Mouse (Mus musculus): Measurements from ENCODE around the gene Tubgcp4. TPM values are rescaled to one million over a fixed set of nuclear protein-coding genes. Genes with fewer than 3 reads are reported as not detected.

Gene Tubgcp4
- polyA plus RNA-seq, 1 experiment = 16.4 TPM

Other genes with a start within 250 kb of the Tubgcp4 start
- 10.5 and 12.3 TPM in 2 replicates for gene Ubr1, start 199.9 kb upstream of the Tubgcp4 start, polyA plus RNA-seq (2012; ENCODE audit: insufficient read depth, insufficient read length, missing spikeins)
- 4.8 and 5.3 TPM in 2 replicates for gene Tmem62, start 193.6 kb upstream of the Tubgcp4 start, polyA plus RNA-seq (2012; ENCODE audit: insufficient read depth, insufficient read length, missing spikeins)
- gene Ccndbp1, start 162.3 kb upstream of the Tubgcp4 start, polyA plus RNA-seq (2012; ENCODE audit: insufficient read depth, insufficient read length, missing spikeins) = 37.4 and 38.1 TPM in 2 replicates
- gene Epb42, start 133.6 kb upstream of the Tubgcp4 start, polyA plus RNA-seq (2012; ENCODE audit: insufficient read depth, insufficient read length, missing spikeins) = not detected in 2 replicates
- gene Tgm5, start 84.8 kb upstream of the Tubgcp4 start, polyA plus RNA-seq (2012; ENCODE audit: insufficient read depth, insufficient read length, missing spikeins) = not detected in 2 replicates
- gene Tgm7, start 60.9 kb upstream of the Tubgcp4 start, polyA plus RNA-seq (2012; ENCODE audit: insufficient read depth, insufficient read length, missing spikeins) = not detected in 2 replicates
- 9.3 and 9.5 TPM in 2 replicates for gene Adal, start 30.2 kb upstream of the Tubgcp4 start, polyA plus RNA-seq (2012; ENCODE audit: insufficient read depth, insufficient read length, missing spikeins)
- 4.9 and 5.9 TPM in 2 replicates for gene Lcmt2, start 30.0 kb upstream of the Tubgcp4 start, polyA plus RNA-seq (2012; ENCODE audit: insufficient read depth, insufficient read length, missing spikeins)
- gene Zscan29, start 471 bp downstream of the Tubgcp4 start, polyA plus RNA-seq (2012; ENCODE audit: insufficient read depth, insufficient read length, missing spikeins) = 6.6 and 8.6 TPM in 2 replicates
- gene Trp53bp1, start 100.8 kb downstream of the Tubgcp4 start, polyA plus RNA-seq (2012; ENCODE audit: insufficient read depth, insufficient read length, missing spikeins) = 8.7 and 12.8 TPM in 2 replicates
- gene Map1a, start 118.9 kb downstream of the Tubgcp4 start, polyA plus RNA-seq (2012; ENCODE audit: insufficient read depth, insufficient read length, missing spikeins) = 1.2 and 1.5 TPM in 2 replicates
- gene Ppip5k1, start 184.7 kb downstream of the Tubgcp4 start, polyA plus RNA-seq (2012; ENCODE audit: insufficient read depth, insufficient read length, missing spikeins) = 64.8 and 79.2 TPM in 2 replicates
- not detected in 2 replicates for gene Ckmt1, start 187.1 kb downstream of the Tubgcp4 start, polyA plus RNA-seq (2012; ENCODE audit: insufficient read depth, insufficient read length, missing spikeins)
- not detected in 2 replicates for gene Strc, start 216.5 kb downstream of the Tubgcp4 start, polyA plus RNA-seq (2012; ENCODE audit: insufficient read depth, insufficient read length, missing spikeins)
- 92.2 and 124 TPM in 2 replicates for gene Pdia3, start 243.1 kb downstream of the Tubgcp4 start, polyA plus RNA-seq (2012; ENCODE audit: insufficient read depth, insufficient read length, missing spikeins)
- 3.6 and 4.5 TPM in 2 replicates for gene Catsper2, start 243.1 kb downstream of the Tubgcp4 start, polyA plus RNA-seq (2012; ENCODE audit: insufficient read depth, insufficient read length, missing spikeins)

All from brown adipose tissue, adult 24 weeks (tissue).